Mouse (Mus musculus): ENCODE measurements around the gene Kat6b. TPM values are rescaled to one million over a fixed set of nuclear protein-coding genes. Genes with fewer than 3 reads are reported as not detected.

Kat6b gene
- total and polyA plus RNA-seq, 3 experiments, result 2.3 to 10.9 (median 8.0) TPM

DNA sequence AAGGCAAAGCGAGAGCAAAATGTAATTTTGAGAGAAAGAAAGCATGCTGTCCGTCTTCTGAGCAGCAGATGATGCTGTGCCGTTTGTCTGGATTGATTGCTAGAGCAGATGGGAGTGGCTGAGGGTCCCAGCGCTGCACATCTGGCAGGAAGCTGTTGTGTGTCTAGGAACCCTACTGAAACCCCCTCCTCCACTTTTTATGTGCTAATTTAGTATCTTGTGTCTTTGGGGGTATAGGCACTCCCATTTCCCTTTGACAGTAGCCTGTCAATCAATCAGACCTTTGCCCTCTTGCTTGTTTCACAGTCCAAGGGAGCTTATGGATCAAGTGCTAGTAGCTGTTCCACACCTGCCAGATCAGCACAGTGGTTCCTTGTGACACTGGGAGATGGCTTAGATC is 191.9 kb downstream of the Kat6b start:
- TF ChIP-seq MAZ (IDR thresholded peaks at IDR 0.05; ENCODE audit: low read depth, low read length), result no peak
- TF ChIP-seq E2F4 (IDR thresholded peaks at IDR 0.05; ENCODE audit: insufficient replicate concordance, low read depth, low read length), result no peak
- TF ChIP-seq CTCF (conservative IDR thresholded peaks at IDR 0.05 in 1 of 2, IDR thresholded peaks at IDR 0.05 in 1 of 2; ENCODE audit: low read depth in 2 of 2, low read length in 2 of 2), result no peak
- TF ChIP-seq TBP (conservative IDR thresholded peaks at IDR 0.05; ENCODE audit: low read depth, low read length), result no peak
- no peak for TF ChIP-seq ZC3H11A (IDR thresholded peaks at IDR 0.05; ENCODE audit: low read depth, low read length)
- TF ChIP-seq NELFE (IDR thresholded peaks at IDR 0.05; ENCODE audit: low read depth, low read length), result no peak
- TF ChIP-seq KAT2A (IDR thresholded peaks at IDR 0.05; ENCODE audit: insufficient replicate concordance, low read length), result no peak
- no peak for TF ChIP-seq POLR2A (IDR thresholded peaks at IDR 0.05; ENCODE audit: low read depth, low read length)
- TF ChIP-seq MEF2A (IDR thresholded peaks at IDR 0.05; ENCODE audit: borderline replicate concordance, low read depth, low read length), result no peak
- TF ChIP-seq ZNF384 (IDR thresholded peaks at IDR 0.05; ENCODE audit: low read depth, low read length), result no peak
- no peak for TF ChIP-seq MYC (IDR thresholded peaks at IDR 0.05; ENCODE audit: low read depth, low read length)
- no peak for TF ChIP-seq SIN3A (IDR thresholded peaks at IDR 0.05; ENCODE audit: low read length)
- TF ChIP-seq RAD21 (IDR thresholded peaks at IDR 0.05; ENCODE audit: low read depth, low read length), result no peak
- TF ChIP-seq ELF1 (IDR thresholded peaks at IDR 0.05; ENCODE audit: low read depth, low read length), result no peak
- no peak for TF ChIP-seq NRF1 (IDR thresholded peaks at IDR 0.05; ENCODE audit: low read depth, low read length)
- TF ChIP-seq JUND (conservative IDR thresholded peaks at IDR 0.05; ENCODE audit: low read depth, low read length), result no peak
- no peak for TF ChIP-seq POLR2AphosphoS2 (IDR thresholded peaks at IDR 0.05; ENCODE audit: low read depth, low read length)
- Histone ChIP-seq H3K36me3 (replicated peaks in 1 of 2; ENCODE audit: control insufficient read depth in 1 of 2, insufficient read depth in 1 of 2, low read length in 1 of 2) (peaks cover 24 to 28% of the 10 kb centered on the region in 2 experiments), H3K4me2 (ENCODE audit: insufficient read depth, low read depth, poor library complexity, severe bottlenecking) (no peak overlapping the region), H3K79me2 (replicated peaks; ENCODE audit: control insufficient read depth, extremely low read depth, insufficient read depth, poor library complexity, severe bottlenecking) (no peaks in the 10 kb centered on the region), H3K9me3 (replicated peaks; ENCODE audit: low read length) (no peaks in the 10 kb centered on the region), H3K27me3 (replicated peaks) (no peaks in the 10 kb centered on the region), H3K27ac (ENCODE audit: insufficient read depth, low read depth) (no peak overlapping the region), H3K4me3 (replicated peaks in 1 of 3; ENCODE audit: low read depth in 2 of 3, low read length in 2 of 3, poor library complexity in 1 of 3) (no peak overlapping the region), H3K4me1 (ENCODE audit: control insufficient read depth in 1 of 2, insufficient read depth in 2 of 2) (peaks cover 3 to 8% of the 10 kb centered on the region in 2 experiments; a peak in 3 of 4 replicates), H3K9ac (ENCODE audit: insufficient read depth, low read depth) (no peak overlapping the region)
- in situ Hi-C loops (cut with MboI; ENCODE audit: low pct_ligation_motif_present, low pct_unique_long_range_greater_than_20kb, low sequenced_read_pairs) (no loop called here), dilution Hi-C loops (cut with MboI; ENCODE audit: extremely low pct_ligation_motif_present, extremely low pct_unique_long_range_greater_than_20kb, low sequenced_read_pairs) (no loop called here)
- DNase-seq (ENCODE audit: extremely low read depth), result no peak

DNA sequence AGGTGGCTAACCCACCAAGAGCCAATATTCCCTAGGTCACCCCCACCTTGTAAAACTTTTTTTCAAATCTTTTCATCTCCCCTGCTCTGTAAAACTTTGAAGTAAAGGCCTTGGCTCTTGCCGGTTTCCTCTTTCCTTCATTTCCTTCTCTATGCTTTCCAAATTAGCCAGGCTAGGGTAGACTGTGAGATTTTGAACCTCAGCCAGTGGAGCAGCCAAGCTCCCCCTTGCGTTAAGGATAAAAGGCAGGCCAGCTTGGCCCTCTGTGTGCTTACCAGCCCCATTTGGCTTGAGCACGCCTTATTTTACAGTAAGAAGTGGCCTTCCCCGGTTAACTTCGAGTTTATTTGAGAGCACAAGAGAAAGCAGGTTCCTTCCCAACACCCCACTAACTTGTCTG is 193.2 kb downstream of the Kat6b start:
- dilution Hi-C loops (cut with MboI; ENCODE audit: extremely low pct_ligation_motif_present, extremely low pct_unique_long_range_greater_than_20kb, low sequenced_read_pairs), result no loop called here
- in situ Hi-C loops (cut with MboI; ENCODE audit: low pct_ligation_motif_present, low pct_unique_long_range_greater_than_20kb, low sequenced_read_pairs), result no loop called here
- H3K9me3 ChIP-seq (replicated peaks; ENCODE audit: low read length), result no peaks in the 10 kb centered on the region

More for the DNA sequence above, 193.2 kb downstream of the Kat6b start:
- TF ChIP-seq KAT2A (IDR thresholded peaks at IDR 0.05; ENCODE audit: insufficient replicate concordance, low read length) (no peak), ELF1 (IDR thresholded peaks at IDR 0.05; ENCODE audit: low read depth, low read length) (no peak), USF2 (conservative IDR thresholded peaks at IDR 0.05; ENCODE audit: low read depth, low read length) (no peak), POLR2A (IDR thresholded peaks at IDR 0.05; ENCODE audit: low read depth, low read length) (no peak), E2F4 (IDR thresholded peaks at IDR 0.05; ENCODE audit: insufficient replicate concordance, low read depth, low read length) (no peak), NRF1 (IDR thresholded peaks at IDR 0.05; ENCODE audit: low read depth, low read length) (no peak), BHLHE40 (IDR thresholded peaks at IDR 0.05; ENCODE audit: low read depth, low read length) (no peak), GABPA (IDR thresholded peaks at IDR 0.05; ENCODE audit: insufficient replicate concordance, low read depth, low read length) (no peak), TBP (conservative IDR thresholded peaks at IDR 0.05; ENCODE audit: low read depth, low read length) (no peak), IRF4 (IDR thresholded peaks at IDR 0.05; ENCODE audit: low read depth, low read length) (no peak)
- Histone ChIP-seq H3K9ac (ENCODE audit: insufficient read depth, low read depth) (no peak overlapping the region), H3K4me2 (ENCODE audit: insufficient read depth, low read depth, poor library complexity, severe bottlenecking) (no peak overlapping the region), H3K36me3 (replicated peaks in 1 of 2; ENCODE audit: control insufficient read depth in 1 of 2, insufficient read depth in 1 of 2, low read length in 1 of 2) (peaks cover 12 to 14% of the 10 kb centered on the region in 2 experiments), H3K27ac (ENCODE audit: insufficient read depth, low read depth) (no peak overlapping the region), H3K79me2 (replicated peaks; ENCODE audit: control insufficient read depth, extremely low read depth, insufficient read depth, poor library complexity, severe bottlenecking) (no peaks in the 10 kb centered on the region), H3K27me3 (replicated peaks) (no peaks in the 10 kb centered on the region), H3K4me3 (replicated peaks in 1 of 3; ENCODE audit: low read depth in 2 of 3, low read length in 2 of 3, poor library complexity in 1 of 3) (no peak overlapping the region), H3K4me1 (ENCODE audit: control insufficient read depth in 1 of 2, insufficient read depth in 2 of 2) (peaks cover 3 to 14% of the 10 kb centered on the region in 2 experiments; a peak in 3 of 4 replicates)
- DNase-seq (ENCODE audit: extremely low read depth), result no peak

Data from CH12.LX (cell line).